Mouse (Mus musculus): Measurements from ENCODE around the gene Fam234b. TPM values are rescaled to one million over a fixed set of nuclear protein-coding genes. Genes with fewer than 3 reads are reported as not detected.
A peak's percentile ranks its signal among the peaks of the same experiment; 100 is the strongest.

The Fam234b gene
- 4.6 TPM for polyA plus RNA-seq (2012; fragmentation: generic; extraction: Trizol)
- long read RNA-seq, experiment 1, full-length matches to known transcripts = 2 of 6 reads
- long read RNA-seq, experiment 1, partial matches to known transcripts = 0 of 6 reads
- long read RNA-seq, experiment 1, other reads (novel, unspliced or antisense) = 4 of 6 reads
- long read RNA-seq, experiment 2, full-length matches to known transcripts = 35 of 53 reads
- long read RNA-seq, experiment 2, partial matches to known transcripts = 2 of 53 reads
- long read RNA-seq, experiment 2, other reads (novel, unspliced or antisense) = 16 of 53 reads

DNA sequence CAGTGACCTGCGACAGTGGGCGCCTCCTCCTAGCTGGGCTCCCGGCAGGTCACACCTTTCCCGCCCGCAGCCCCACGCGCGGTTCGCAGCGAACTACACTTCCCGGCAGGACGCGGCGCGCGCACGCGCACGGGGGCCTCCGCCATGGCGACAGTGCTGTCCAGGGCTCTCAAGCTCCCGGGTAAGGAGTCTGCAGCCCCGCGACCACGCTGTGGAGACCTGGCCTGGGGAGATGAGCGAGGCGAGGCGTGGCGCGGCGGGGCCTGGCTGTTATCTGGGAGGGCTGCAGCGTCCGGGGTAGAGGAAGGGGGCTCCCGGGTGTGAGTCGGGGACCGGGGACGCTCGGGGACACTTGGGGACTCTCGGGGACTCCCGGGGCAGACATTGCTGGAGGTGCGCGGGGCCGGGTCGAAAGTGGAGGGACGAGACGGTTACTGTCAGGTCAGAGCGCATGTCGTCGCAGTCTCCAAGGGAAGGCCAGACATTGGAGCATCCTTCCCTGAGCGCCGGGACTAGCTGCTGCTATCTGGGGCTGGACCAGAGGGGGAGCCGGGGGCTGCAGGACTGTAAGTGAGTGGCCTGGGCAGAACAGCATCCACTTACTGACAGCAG is at the start of gene Fam234b, which contains the start of gene Hebp1:
Gene Fam234b (plus strand): TSS at position 57 of the 612 bp plus-strand sequence.
Gene Hebp1 (minus strand): TSS at position 102 of the 612 bp plus-strand sequence.
- H3K36me3 ChIP-seq (ENCODE audit: control insufficient read depth, insufficient read depth) = no peaks in the 10 kb centered on the region
- no peaks in the 10 kb centered on the region for H3K27me3 ChIP-seq (ENCODE audit: control insufficient read depth, insufficient read depth, insufficient read length)
- TF ChIP-seq MYOD1 (IDR thresholded peaks at IDR 0.05; ENCODE audit: control insufficient read depth, insufficient read length, low read depth) (peak; percentile 14), CTCF (IDR thresholded peaks at IDR 0.05; ENCODE audit: control insufficient read depth, insufficient read depth, insufficient read length) (no peak), FOSL1 (IDR thresholded peaks at IDR 0.05; ENCODE audit: insufficient read depth, low read length, poor library complexity, severe bottlenecking) (no peak), MYOG (IDR thresholded peaks at IDR 0.05; ENCODE audit: control insufficient read depth, extremely low read depth, insufficient read length) (no peak), CEBPB (IDR thresholded peaks at IDR 0.05; ENCODE audit: low read depth) (no peak)
- no peaks in the 10 kb centered on the region for H3K79me3 ChIP-seq (ENCODE audit: low read depth)
- peak within 1 kb of the TSS; percentile 41 for H3K4me3 ChIP-seq (ENCODE audit: insufficient read depth, poor library complexity, severe bottlenecking)
- H3K79me2 ChIP-seq (ENCODE audit: control insufficient read depth, insufficient read depth) = peaks cover 9% of the 10 kb centered on the region
- H3ac ChIP-seq (ENCODE audit: control insufficient read depth, insufficient read length, low read depth) = peak within 1 kb of the TSS; percentile 94

DNA sequence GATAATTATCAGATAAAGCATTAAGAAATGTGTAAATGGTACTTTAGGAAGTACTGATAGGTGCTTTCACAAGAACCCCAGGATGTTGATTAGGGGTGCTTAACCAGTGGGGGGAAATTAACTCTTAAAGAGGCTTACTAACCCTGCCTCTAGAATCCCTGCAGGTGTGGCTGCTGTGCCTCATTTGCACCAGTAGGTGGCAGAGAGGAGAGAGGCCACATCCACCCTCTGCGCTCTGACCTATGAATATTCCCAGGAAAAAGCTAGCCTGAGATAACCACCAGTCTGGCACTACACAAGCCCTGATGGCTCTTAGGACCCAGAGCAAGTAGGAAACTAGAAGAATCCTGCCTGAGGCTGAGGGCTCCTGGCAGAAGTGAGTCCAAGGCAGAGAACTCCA is 49.3 kb upstream of the Fam234b start:
- no peaks in the 10 kb centered on the region for H3K36me3 ChIP-seq (ENCODE audit: control insufficient read depth, insufficient read depth)
- H3K27me3 ChIP-seq (ENCODE audit: control insufficient read depth, insufficient read depth, insufficient read length) = no peaks in the 10 kb centered on the region

DNA sequence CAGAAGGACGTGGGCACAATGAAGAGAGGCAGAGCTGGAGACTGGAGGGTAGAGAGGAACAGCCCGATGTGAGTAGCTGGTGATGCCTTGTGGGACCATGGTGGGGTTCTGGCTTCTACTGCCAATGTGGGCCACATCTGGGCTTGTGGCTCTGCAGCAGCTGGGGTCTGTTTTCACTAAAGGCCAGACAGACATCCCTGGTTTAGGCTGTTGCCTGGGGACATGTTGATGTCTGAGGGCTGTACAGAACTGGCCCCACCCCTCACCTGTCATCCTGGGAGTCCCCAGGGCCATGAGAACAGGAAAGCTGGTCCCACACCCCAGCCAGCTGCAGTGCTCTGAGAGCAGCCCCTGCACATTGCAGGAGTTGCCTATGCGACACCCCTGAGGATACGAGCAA is 48.6 kb upstream of the Fam234b start:
- Histone ChIP-seq H3ac (ENCODE audit: control insufficient read depth, insufficient read length, low read depth) (no peak overlapping the region), H3K79me2 (ENCODE audit: control insufficient read depth, insufficient read depth) (no peaks in the 10 kb centered on the region), H3K4me3 (ENCODE audit: insufficient read depth, poor library complexity, severe bottlenecking) (no peak overlapping the region), H3K36me3 (ENCODE audit: control insufficient read depth, insufficient read depth) (no peaks in the 10 kb centered on the region), H3K27me3 (ENCODE audit: control insufficient read depth, insufficient read depth, insufficient read length) (no peaks in the 10 kb centered on the region), H3K79me3 (ENCODE audit: low read depth) (no peaks in the 10 kb centered on the region)
- TF ChIP-seq CEBPB (IDR thresholded peaks at IDR 0.05; ENCODE audit: low read depth) (no peak), CTCF (IDR thresholded peaks at IDR 0.05; ENCODE audit: control insufficient read depth, insufficient read depth, insufficient read length) (no peak), USF1 (IDR thresholded peaks at IDR 0.05; ENCODE audit: low read depth) (no peak)

More for the DNA sequence above, 49.3 kb upstream of the Fam234b start:
- no peak for TF ChIP-seq CEBPB (IDR thresholded peaks at IDR 0.05; ENCODE audit: low read depth)
- no peak for TF ChIP-seq USF1 (IDR thresholded peaks at IDR 0.05; ENCODE audit: low read depth)
- TF ChIP-seq MYOG (IDR thresholded peaks at IDR 0.05; ENCODE audit: control insufficient read depth, extremely low read depth, insufficient read length) = no peak
- no peak for TF ChIP-seq FOSL1 (IDR thresholded peaks at IDR 0.05; ENCODE audit: insufficient read depth, low read length, poor library complexity, severe bottlenecking)
- no peak for TF ChIP-seq MYOD1 (IDR thresholded peaks at IDR 0.05; ENCODE audit: control insufficient read depth, insufficient read length, low read depth)
- TF ChIP-seq MAX (IDR thresholded peaks at IDR 0.05) = no peak
- TF ChIP-seq CTCF (IDR thresholded peaks at IDR 0.05; ENCODE audit: control insufficient read depth, insufficient read depth, insufficient read length) = no peak
- no peaks in the 10 kb centered on the region for H3K79me2 ChIP-seq (ENCODE audit: control insufficient read depth, insufficient read depth)
- H3K4me3 ChIP-seq (ENCODE audit: insufficient read depth, poor library complexity, severe bottlenecking) = no peak overlapping the region
- H3ac ChIP-seq (ENCODE audit: control insufficient read depth, insufficient read length, low read depth) = no peak overlapping the region
- H3K79me3 ChIP-seq (ENCODE audit: low read depth) = no peaks in the 10 kb centered on the region

DNA sequence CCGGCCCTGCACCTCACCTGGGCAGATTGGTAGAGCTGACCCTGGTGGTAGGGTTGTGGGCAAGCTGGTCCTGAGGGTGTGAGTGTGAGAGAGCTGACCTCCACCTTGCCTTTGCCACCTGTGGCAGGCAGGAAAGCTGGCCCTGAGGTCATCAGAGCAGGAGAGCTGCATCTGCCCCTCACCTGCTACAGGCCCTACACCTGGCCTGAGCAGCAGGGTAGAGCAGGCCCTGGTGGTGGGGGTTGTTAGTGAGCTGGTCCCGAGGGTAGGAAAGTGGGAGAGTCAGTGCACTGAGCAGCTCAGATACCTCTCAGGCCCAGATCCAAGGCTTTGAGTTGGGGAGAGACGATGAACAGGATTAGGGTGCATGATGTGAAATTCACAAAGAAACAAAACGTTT is 48.1 kb upstream of the Fam234b start:
- no peaks in the 10 kb centered on the region for H3K79me3 ChIP-seq (ENCODE audit: low read depth)
- no peaks in the 10 kb centered on the region for H3K27me3 ChIP-seq (ENCODE audit: control insufficient read depth, insufficient read depth, insufficient read length)
- H3K4me3 ChIP-seq (ENCODE audit: insufficient read depth, poor library complexity, severe bottlenecking) = no peak overlapping the region
- TF ChIP-seq FOSL1 (IDR thresholded peaks at IDR 0.05; ENCODE audit: insufficient read depth, low read length, poor library complexity, severe bottlenecking) (no peak), MYOG (IDR thresholded peaks at IDR 0.05; ENCODE audit: control insufficient read depth, extremely low read depth, insufficient read length) (no peak), CEBPB (IDR thresholded peaks at IDR 0.05; ENCODE audit: low read depth) (no peak), MYOD1 (IDR thresholded peaks at IDR 0.05; ENCODE audit: control insufficient read depth, insufficient read length, low read depth) (no peak), CTCF (IDR thresholded peaks at IDR 0.05; ENCODE audit: control insufficient read depth, insufficient read depth, insufficient read length) (no peak), USF1 (IDR thresholded peaks at IDR 0.05; ENCODE audit: low read depth) (no peak)
- no peaks in the 10 kb centered on the region for H3K36me3 ChIP-seq (ENCODE audit: control insufficient read depth, insufficient read depth)
- no peaks in the 10 kb centered on the region for H3K79me2 ChIP-seq (ENCODE audit: control insufficient read depth, insufficient read depth)
- no peak overlapping the region for H3ac ChIP-seq (ENCODE audit: control insufficient read depth, insufficient read length, low read depth)

DNA sequence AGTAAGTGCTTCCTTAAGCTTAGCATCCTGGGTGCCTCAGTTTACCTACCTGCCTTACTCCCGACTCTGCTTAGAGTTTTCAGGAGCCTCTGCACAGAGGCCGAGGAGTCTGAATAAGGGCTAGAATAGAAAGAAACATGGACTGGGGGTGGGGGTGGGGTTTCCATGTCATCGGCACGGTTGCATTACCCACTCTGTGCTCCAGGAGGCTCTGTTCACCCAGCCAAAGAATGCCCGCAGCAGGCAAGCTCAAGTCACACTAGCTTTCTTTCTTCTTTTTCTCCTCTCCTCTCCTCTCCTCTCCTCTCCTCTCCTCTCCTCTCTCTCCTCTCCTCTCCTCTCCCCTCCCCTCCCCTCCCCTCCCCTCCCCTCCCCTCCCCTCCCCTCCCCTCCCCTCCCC is 47.5 kb upstream of the Fam234b start:
- H3K27me3 ChIP-seq (ENCODE audit: control insufficient read depth, insufficient read depth, insufficient read length) = no peaks in the 10 kb centered on the region
- no peak for TF ChIP-seq MAX (IDR thresholded peaks at IDR 0.05)
- H3ac ChIP-seq (ENCODE audit: control insufficient read depth, insufficient read length, low read depth) = no peak overlapping the region
- H3K4me3 ChIP-seq (ENCODE audit: insufficient read depth, poor library complexity, severe bottlenecking) = no peak overlapping the region
- no peaks in the 10 kb centered on the region for H3K79me3 ChIP-seq (ENCODE audit: low read depth)
- no peaks in the 10 kb centered on the region for H3K36me3 ChIP-seq (ENCODE audit: control insufficient read depth, insufficient read depth)
- H3K79me2 ChIP-seq (ENCODE audit: control insufficient read depth, insufficient read depth) = no peaks in the 10 kb centered on the region

DNA sequence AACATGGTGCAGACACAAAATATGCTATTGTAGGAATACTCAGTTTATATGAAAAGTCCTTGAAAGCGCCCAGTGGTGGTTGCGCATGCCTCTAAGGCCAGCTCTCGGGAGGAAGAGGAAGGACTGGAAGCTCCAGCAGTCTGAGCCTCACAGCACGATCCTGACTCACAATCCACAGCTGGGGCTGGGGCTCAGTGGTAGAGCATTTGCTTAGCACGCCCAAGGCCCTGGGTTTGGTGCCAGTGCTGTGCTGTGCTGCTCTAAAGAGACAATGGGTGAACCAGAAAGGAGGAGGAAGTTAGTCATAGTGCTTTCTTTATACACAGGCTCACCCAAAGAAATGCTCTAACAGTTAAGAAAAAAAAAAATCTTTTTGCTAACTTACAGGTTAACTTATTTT is 44.1 kb upstream of the Fam234b start:
- TF ChIP-seq USF1 (IDR thresholded peaks at IDR 0.05; ENCODE audit: low read depth) (no peak), MYOD1 (IDR thresholded peaks at IDR 0.05; ENCODE audit: control insufficient read depth, insufficient read length, low read depth) (no peak), FOSL1 (IDR thresholded peaks at IDR 0.05; ENCODE audit: insufficient read depth, low read length, poor library complexity, severe bottlenecking) (no peak), CTCF (IDR thresholded peaks at IDR 0.05; ENCODE audit: control insufficient read depth, insufficient read depth, insufficient read length) (no peak), CEBPB (IDR thresholded peaks at IDR 0.05; ENCODE audit: low read depth) (no peak), MYOG (IDR thresholded peaks at IDR 0.05; ENCODE audit: control insufficient read depth, extremely low read depth, insufficient read length) (no peak), MAX (IDR thresholded peaks at IDR 0.05) (no peak)
- Histone ChIP-seq H3K79me2 (ENCODE audit: control insufficient read depth, insufficient read depth) (no peaks in the 10 kb centered on the region), H3K27me3 (ENCODE audit: control insufficient read depth, insufficient read depth, insufficient read length) (no peaks in the 10 kb centered on the region), H3K4me3 (ENCODE audit: insufficient read depth, poor library complexity, severe bottlenecking) (no peak overlapping the region), H3K36me3 (ENCODE audit: control insufficient read depth, insufficient read depth) (no peaks in the 10 kb centered on the region), H3K79me3 (ENCODE audit: low read depth) (no peaks in the 10 kb centered on the region), H3ac (ENCODE audit: control insufficient read depth, insufficient read length, low read depth) (no peak overlapping the region)
